Mouse (Mus musculus) cerebellum, adult 2 months (tissue): Measurements from ENCODE around the gene Gm13288.
"Not testable (repeated sequence)": the region's sequence is repeated elsewhere in the genome, so short reads cannot be mapped to it uniquely, and the experiment has no call there.

ENCODE experiments used
- CTCF ChIP-seq: fragments of 200-500 bp; IDR thresholded peaks from 2 replicates; pipeline ENCODE4 v1.5.1; 2011; ENCODE audit warnings: low read depth, mild to moderate bottlenecking, control low read depth, low read length, moderate library complexity, borderline replicate concordance; ENCODE audit not compliant: insufficient read depth
- POLR2A ChIP-seq: fragments of 200-500 bp; IDR thresholded peaks from 2 replicates; pipeline ENCODE4 v1.6.1; 2011; ENCODE audit warnings: low read length, control low read depth, borderline replicate concordance; ENCODE audit not compliant: insufficient read depth

DNA sequence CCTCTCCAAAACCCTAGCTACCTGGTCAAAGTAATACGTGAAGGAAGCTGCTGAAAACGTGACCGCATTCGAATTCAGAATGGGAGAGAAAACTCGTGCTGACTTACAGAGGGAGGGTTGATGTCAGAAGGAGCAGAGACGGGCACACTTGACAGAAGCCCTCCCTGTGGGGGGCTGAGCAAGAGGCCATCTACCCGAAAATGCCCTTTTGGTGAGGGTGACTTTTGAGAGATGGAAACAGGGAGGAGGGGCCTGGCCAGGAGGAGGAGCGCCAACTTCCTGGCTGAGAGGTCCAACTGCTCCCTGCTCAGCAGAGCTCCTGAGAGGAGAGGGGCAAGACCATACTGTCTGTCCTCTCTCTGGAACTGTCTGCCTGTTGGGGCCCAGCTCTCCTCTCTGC, at the start of gene Gm13288:
- not testable (repeated sequence) for TF ChIP-seq POLR2A, CTCF
